Mouse (Mus musculus) CH12.LX (cell line): ENCODE data around the gene Ift81.

Source experiments
- CHD2 ChIP-seq: IDR thresholded peaks from 2 replicates; pipeline ENCODE4 v1.6.1; 2011; ENCODE audit warnings: low read length, improper control_type of control experiment
- CTCF ChIP-seq, 2 experiments: IDR thresholded peaks in 1 of 2; conservative IDR thresholded peaks in 1 of 2; 2 replicates each; pipeline ENCODE4 v1.5.1; 2011 to 2012; ENCODE audit warnings: low read depth in 2 of 2, low read length in 2 of 2, improper control_type of control experiment in 1 of 2, inconsistent platforms in 1 of 2, mild to moderate bottlenecking in 1 of 2, moderate library complexity in 1 of 2
- EP300 ChIP-seq: IDR thresholded peaks from 2 replicates; pipeline ENCODE4 v1.6.1; 2011; ENCODE audit warnings: low read length, improper control_type of control experiment
- ETS1 ChIP-seq: conservative IDR thresholded peaks from 2 replicates; pipeline ENCODE4 v1.6.1; 2012; ENCODE audit warnings: low read depth, mild to moderate bottlenecking, inconsistent platforms, low read length, improper control_type of control experiment, moderate library complexity
- HCFC1 ChIP-seq: IDR thresholded peaks from 2 replicates; pipeline ENCODE4 v1.6.1; 2012; ENCODE audit warnings: low read depth, mild to moderate bottlenecking, inconsistent platforms, low read length, improper control_type of control experiment
- IRF4 ChIP-seq: IDR thresholded peaks from 2 replicates; pipeline ENCODE4 v1.6.1; 2014; ENCODE audit warnings: low read depth, mild to moderate bottlenecking, inconsistent platforms, low read length, improper control_type of control experiment
- KAT2A ChIP-seq: IDR thresholded peaks from 2 replicates; pipeline ENCODE4 v1.6.1; 2012; ENCODE audit warnings: low read length, improper control_type of control experiment, inconsistent platforms; ENCODE audit not compliant: insufficient replicate concordance
- MAX ChIP-seq: IDR thresholded peaks from 2 replicates; pipeline ENCODE4 v1.6.1; 2011; ENCODE audit warnings: low read length, improper control_type of control experiment
- POLR2A ChIP-seq: IDR thresholded peaks from 2 replicates; pipeline ENCODE4 v1.6.1; 2011; ENCODE audit warnings: low read depth, mild to moderate bottlenecking, improper control_type of control experiment, low read length
- RAD21 ChIP-seq: IDR thresholded peaks from 2 replicates; pipeline ENCODE4 v1.6.1; 2011; ENCODE audit warnings: low read depth, mild to moderate bottlenecking, low read length, improper control_type of control experiment, moderate library complexity
- UBTF ChIP-seq: IDR thresholded peaks from 2 replicates; pipeline ENCODE4 v1.6.1; 2012; ENCODE audit warnings: low read depth, mild to moderate bottlenecking, inconsistent platforms, low read length, improper control_type of control experiment, moderate library complexity
- USF1 ChIP-seq: IDR thresholded peaks from 2 replicates; pipeline ENCODE4 v1.6.1; 2014; ENCODE audit warnings: low read depth, mild to moderate bottlenecking, inconsistent platforms, low read length, improper control_type of control experiment
- USF2 ChIP-seq: conservative IDR thresholded peaks from 2 replicates; pipeline ENCODE4 v1.6.1; 2011; ENCODE audit warnings: low read depth, low read length, improper control_type of control experiment
- ZKSCAN1 ChIP-seq: IDR thresholded peaks from 2 replicates; pipeline ENCODE4 v1.6.1; 2012; ENCODE audit warnings: low read depth, inconsistent platforms, low read length, improper control_type of control experiment, borderline replicate concordance

- TF ChIP-seq CTCF (conservative IDR thresholded peaks at IDR 0.05 in 1 of 2, IDR thresholded peaks at IDR 0.05 in 1 of 2; ENCODE audit: low read depth in 2 of 2, low read length in 2 of 2) (no peak), RAD21 (no peak), EP300 (no peak), POLR2A (no peak), KAT2A (no peak), USF2 (no peak), MAX (no peak), ETS1 (no peak), USF1 (no peak), UBTF (no peak), ZKSCAN1 (no peak), HCFC1 (no peak), CHD2 (no peak), IRF4 (no peak)
Measured at GRCm38 (mm10) chr5:122521130-122521473, 93.2 kb downstream of the Ift81 start.
